Mouse (Mus musculus): ENCODE measurements around the gene Grip1. TPM values are rescaled to one million over a fixed set of nuclear protein-coding genes. Genes with fewer than 3 reads are reported as not detected.

The Grip1 gene
- polyA plus RNA-seq, 1 experiment from 2014 or later: 0.86 TPM

DNA sequence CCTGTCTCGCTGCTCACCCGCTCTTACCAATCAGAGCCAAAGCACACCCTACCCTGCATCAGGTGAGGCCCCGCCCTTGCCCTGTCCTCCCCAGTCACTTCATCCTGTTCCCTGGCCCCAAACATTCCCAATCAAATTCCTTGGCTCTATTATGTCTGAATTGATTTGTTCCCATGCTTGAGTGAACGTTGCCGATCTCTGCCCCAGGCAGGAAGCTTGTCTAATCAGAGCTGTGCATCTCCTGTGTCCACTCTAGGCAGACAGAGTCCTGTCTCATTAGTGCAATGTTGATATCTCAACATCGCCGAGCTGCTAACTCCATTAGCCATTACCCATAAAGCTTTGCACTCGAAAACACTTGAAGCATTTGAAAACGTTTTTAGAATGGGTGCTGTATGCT, 210.0 kb downstream of the Grip1 start:
- no peaks in the 10 kb centered on the region for H3K4me1 ChIP-seq (ENCODE audit: insufficient read depth)
- no peak overlapping the region for H3K4me3 ChIP-seq (ENCODE audit: low read depth, low read length)
- H3K9ac ChIP-seq (replicated peaks): no peak overlapping the region
- ATAC-seq: no peak
- no peak overlapping the region for H3K27ac ChIP-seq (ENCODE audit: low read depth)
- no peaks in the 10 kb centered on the region for H3K27me3 ChIP-seq (ENCODE audit: insufficient read depth, low read length)
- H3K9me3 ChIP-seq (ENCODE audit: low read length): no peaks in the 10 kb centered on the region; the same call in 1 of the 2 replicates
- TF ChIP-seq CTCF (IDR thresholded peaks at IDR 0.05; ENCODE audit: low read depth) (no peak), EP300 (IDR thresholded peaks at IDR 0.05; ENCODE audit: low read depth) (no peak)
- 77% methylated on average over 9 of the region's 9 CpGs for WGBS (ENCODE audit: insufficient replicate concordance)
- no peak overlapping the region for H3K4me2 ChIP-seq (ENCODE audit: low read depth, low read length)
- DNase-seq: no peak
- H3K36me3 ChIP-seq (replicated peaks; ENCODE audit: insufficient read depth, low read length): no peaks in the 10 kb centered on the region

DNA sequence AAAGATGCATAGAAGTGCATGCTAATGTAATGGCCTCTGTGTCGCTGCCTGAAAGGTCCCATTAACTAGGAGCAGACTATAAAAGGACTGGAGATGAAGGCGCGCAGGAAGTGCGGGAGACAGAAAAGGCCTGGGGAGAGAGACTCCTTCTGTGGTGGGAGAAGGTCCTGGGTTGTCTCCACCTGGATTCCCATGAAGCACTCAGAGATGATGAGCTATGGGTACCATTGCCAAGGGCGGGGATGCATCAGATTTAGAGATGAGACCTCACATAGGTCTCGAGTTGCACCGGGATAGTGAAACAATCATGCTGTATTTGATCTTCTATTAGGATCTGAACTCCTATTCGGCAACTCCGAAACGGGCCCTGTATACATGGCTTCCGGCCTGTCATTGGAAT, 212.8 kb downstream of the Grip1 start:
- no peak overlapping the region for H3K4me2 ChIP-seq (ENCODE audit: low read depth, low read length)
- H3K9ac ChIP-seq (replicated peaks): no peak overlapping the region
- 82% methylated on average over 11 of the region's 11 CpGs for WGBS (ENCODE audit: insufficient replicate concordance)
- H3K27ac ChIP-seq (ENCODE audit: low read depth): no peak overlapping the region
- H3K4me1 ChIP-seq (ENCODE audit: insufficient read depth): no peaks in the 10 kb centered on the region
- H3K36me3 ChIP-seq (replicated peaks; ENCODE audit: insufficient read depth, low read length): no peaks in the 10 kb centered on the region
- H3K27me3 ChIP-seq (ENCODE audit: insufficient read depth, low read length): no peaks in the 10 kb centered on the region
- no peak for TF ChIP-seq CTCF (IDR thresholded peaks at IDR 0.05; ENCODE audit: low read depth)
- TF ChIP-seq EP300 (IDR thresholded peaks at IDR 0.05; ENCODE audit: low read depth): no peak
- no peaks in the 10 kb centered on the region; the same call in 1 of the 2 replicates for H3K9me3 ChIP-seq (ENCODE audit: low read length)
- H3K4me3 ChIP-seq (ENCODE audit: low read depth, low read length): no peak overlapping the region
- DNase-seq (no peak), ATAC-seq (no peak)

DNA sequence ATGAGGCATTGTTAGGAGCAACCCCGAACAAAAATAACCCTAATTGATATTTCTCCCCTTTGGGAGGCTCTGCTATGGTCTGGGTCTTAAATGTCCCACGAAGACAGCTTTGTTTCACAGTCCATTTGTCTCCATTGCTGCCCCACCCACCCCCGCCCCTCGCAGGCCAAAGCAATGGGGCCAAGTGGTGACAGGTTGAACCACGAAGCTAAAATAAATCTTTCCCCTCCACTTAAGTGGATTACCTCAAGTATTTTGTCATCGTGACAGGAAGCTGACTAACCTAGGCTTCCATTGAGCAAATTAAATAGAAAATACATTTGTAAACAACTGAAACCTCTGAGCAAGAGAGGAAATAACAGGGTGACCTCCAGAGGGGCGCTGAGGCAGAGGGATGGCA, 216.8 kb downstream of the Grip1 start:
- Histone ChIP-seq H3K9ac (replicated peaks) (no peak overlapping the region), H3K27me3 (ENCODE audit: insufficient read depth, low read length) (no peaks in the 10 kb centered on the region), H3K27ac (ENCODE audit: low read depth) (no peak overlapping the region), H3K4me3 (ENCODE audit: low read depth, low read length) (no peak overlapping the region), H3K36me3 (replicated peaks; ENCODE audit: insufficient read depth, low read length) (no peaks in the 10 kb centered on the region), H3K9me3 (ENCODE audit: low read length) (no peaks in the 10 kb centered on the region), H3K4me2 (ENCODE audit: low read depth, low read length) (no peak overlapping the region), H3K4me1 (ENCODE audit: insufficient read depth) (no peaks in the 10 kb centered on the region)
- TF ChIP-seq EP300 (IDR thresholded peaks at IDR 0.05; ENCODE audit: low read depth): no peak
- TF ChIP-seq CTCF (IDR thresholded peaks at IDR 0.05; ENCODE audit: low read depth): no peak
- no peak for ATAC-seq
- WGBS (ENCODE audit: insufficient replicate concordance): 42% methylated on average over 7 of the region's 7 CpGs
- no peak for DNase-seq

DNA sequence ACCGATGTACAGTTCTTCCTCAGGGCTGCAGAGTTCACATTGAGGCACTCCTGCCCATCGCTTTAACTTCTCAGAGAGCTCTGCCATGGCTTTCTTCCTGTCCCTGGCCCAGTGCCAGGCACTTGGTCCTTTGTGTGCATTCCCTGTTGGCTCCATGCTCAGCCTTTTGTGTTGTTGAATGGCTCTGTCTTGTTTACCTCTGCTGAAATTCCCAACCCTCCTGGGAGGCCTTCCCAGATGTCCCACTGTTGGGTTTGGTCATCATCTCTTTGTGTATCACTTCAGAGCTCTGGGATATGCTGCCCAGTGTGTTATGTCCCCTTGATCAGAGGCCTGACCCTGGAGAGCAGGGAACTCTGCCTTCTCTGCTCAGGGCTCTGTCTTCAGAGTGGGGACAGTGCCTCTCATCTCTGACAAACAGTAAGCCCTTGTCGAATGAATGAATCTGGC, 230.8 kb downstream of the Grip1 start:
- no peak for DNase-seq
- H3K4me1 ChIP-seq (ENCODE audit: insufficient read depth): no peaks in the 10 kb centered on the region
- WGBS (ENCODE audit: insufficient replicate concordance): 72% methylated on average over 3 of the region's 3 CpGs

DNA sequence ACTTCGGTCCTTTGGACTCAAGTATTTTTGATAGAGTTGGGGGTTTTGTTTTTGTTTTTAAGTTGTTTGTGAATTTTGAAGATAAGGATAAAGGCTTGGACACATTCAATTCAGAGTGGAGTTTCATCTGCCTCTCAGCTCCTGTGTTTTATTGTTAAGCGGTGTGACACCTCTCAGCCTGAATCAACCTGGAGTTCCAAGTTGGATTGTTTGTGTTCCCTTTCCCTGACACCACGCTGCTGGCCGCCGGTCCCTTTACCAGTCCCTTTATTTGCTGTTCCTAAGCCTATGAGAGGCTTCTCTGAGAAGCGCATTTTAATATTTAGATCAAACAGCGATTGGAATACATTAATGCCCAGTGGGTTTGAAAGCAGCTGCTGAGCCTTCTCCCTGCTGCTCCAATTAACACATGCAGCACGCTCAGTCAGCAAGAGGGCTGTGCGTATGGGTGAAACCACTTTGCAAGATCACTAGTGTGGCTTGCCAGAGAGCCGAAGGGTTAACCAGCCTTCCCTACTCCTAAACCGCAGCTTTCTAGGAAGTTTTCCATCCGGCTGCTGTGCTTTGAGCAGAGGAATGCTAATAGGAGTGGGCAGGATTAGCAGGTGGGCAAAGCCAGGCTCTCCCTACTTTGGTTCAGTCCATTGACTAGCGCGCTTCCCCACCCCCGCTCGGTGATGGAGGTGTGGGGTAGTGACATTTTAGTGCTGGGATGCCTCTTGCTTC, 237.9 kb downstream of the Grip1 start:
- DNase-seq (peak; percentile 19), ATAC-seq (no peak)

More for the DNA sequence above, 230.8 kb downstream of the Grip1 start:
- H3K27ac ChIP-seq (ENCODE audit: low read depth): no peak overlapping the region
- H3K36me3 ChIP-seq (replicated peaks; ENCODE audit: insufficient read depth, low read length): no peaks in the 10 kb centered on the region
- no peak overlapping the region for H3K4me2 ChIP-seq (ENCODE audit: low read depth, low read length)
- no peaks in the 10 kb centered on the region for H3K9me3 ChIP-seq (ENCODE audit: low read length)
- H3K9ac ChIP-seq (replicated peaks): no peak overlapping the region
- no peak for TF ChIP-seq EP300 (IDR thresholded peaks at IDR 0.05; ENCODE audit: low read depth)
- no peak for TF ChIP-seq CTCF (IDR thresholded peaks at IDR 0.05; ENCODE audit: low read depth)
- H3K27me3 ChIP-seq (ENCODE audit: insufficient read depth, low read length): no peaks in the 10 kb centered on the region
- H3K4me3 ChIP-seq (ENCODE audit: low read depth, low read length): no peak overlapping the region
- no peak for ATAC-seq

DNA sequence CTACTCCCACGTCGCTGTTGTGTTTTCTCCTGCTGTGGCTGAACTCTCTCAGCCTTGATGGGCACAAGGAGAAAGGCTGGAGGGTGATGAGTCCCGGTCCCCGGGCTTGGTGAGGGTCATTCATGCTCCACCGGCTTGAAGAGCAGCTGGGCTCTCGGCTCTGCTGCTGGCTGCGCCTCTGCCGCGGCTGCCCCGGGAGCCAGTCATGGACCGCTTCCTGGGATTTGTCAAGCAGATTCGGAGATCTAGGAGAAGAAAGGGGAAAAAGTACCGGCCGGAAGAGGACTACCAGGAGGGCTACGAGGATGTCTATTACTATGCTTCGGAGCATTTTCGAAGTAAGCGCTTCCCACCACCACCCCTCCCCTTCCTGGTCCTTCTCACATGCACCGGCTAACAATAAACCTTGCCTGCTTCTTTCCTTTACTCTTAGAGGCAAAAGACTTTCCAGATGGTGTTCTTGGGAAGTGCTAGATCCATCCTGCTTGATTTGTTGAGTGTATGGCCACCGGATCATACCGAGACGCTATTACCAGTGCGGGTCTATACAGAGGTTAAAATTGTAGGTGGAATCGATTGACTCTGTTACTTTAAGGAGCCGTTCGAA, 238.8 kb downstream of the Grip1 start:
- WGBS (ENCODE audit: insufficient replicate concordance): 5% methylated on average over 26 of the region's 26 CpGs

More for the DNA sequence above, 237.9 kb downstream of the Grip1 start:
- 6% methylated on average over 16 of the region's 16 CpGs for WGBS (ENCODE audit: insufficient replicate concordance)
- Histone ChIP-seq H3K27ac (ENCODE audit: low read depth) (no peak overlapping the region), H3K4me1 (ENCODE audit: insufficient read depth) (no peaks in the 10 kb centered on the region; the same call in 1 of the 2 replicates), H3K9me3 (ENCODE audit: low read length) (no peaks in the 10 kb centered on the region), H3K27me3 (ENCODE audit: insufficient read depth, low read length) (0 out of 2 replicates have a peak, but pooled peaks cover 8% of the 10 kb centered on the region), H3K36me3 (replicated peaks; ENCODE audit: insufficient read depth, low read length) (no peaks in the 10 kb centered on the region), H3K9ac (replicated peaks) (no peak overlapping the region), H3K4me3 (ENCODE audit: low read depth, low read length) (peak overlapping the region; percentile 29; the same call in 1 of the 2 replicates), H3K4me2 (ENCODE audit: low read depth, low read length) (peak overlapping the region; percentile 63)
- TF ChIP-seq EP300 (IDR thresholded peaks at IDR 0.05; ENCODE audit: low read depth) (no peak), CTCF (IDR thresholded peaks at IDR 0.05; ENCODE audit: low read depth) (no peak)

More for the DNA sequence above, 238.8 kb downstream of the Grip1 start:
- no peak overlapping the region for H3K27ac ChIP-seq (ENCODE audit: low read depth)
- no peak for TF ChIP-seq CTCF (IDR thresholded peaks at IDR 0.05; ENCODE audit: low read depth)
- no peak overlapping the region for H3K9ac ChIP-seq (replicated peaks)
- H3K9me3 ChIP-seq (ENCODE audit: low read length): no peaks in the 10 kb centered on the region
- DNase-seq: no peak
- no peaks in the 10 kb centered on the region for H3K36me3 ChIP-seq (replicated peaks; ENCODE audit: insufficient read depth, low read length)
- H3K4me3 ChIP-seq (ENCODE audit: low read depth, low read length): no peak overlapping the region; the same call in 1 of the 2 replicates
- peak overlapping the region; percentile 63 for H3K4me2 ChIP-seq (ENCODE audit: low read depth, low read length)
- ATAC-seq: no peak
- H3K4me1 ChIP-seq (ENCODE audit: insufficient read depth): no peaks in the 10 kb centered on the region; the same call in 1 of the 2 replicates
- H3K27me3 ChIP-seq (ENCODE audit: insufficient read depth, low read length): 0 out of 2 replicates have a peak, but pooled peaks cover 8% of the 10 kb centered on the region

All from liver, postnatal 0 days (tissue).